Mouse (Mus musculus) cerebellum, adult 11 months (tissue): ENCODE results near the gene Slc15a5.

Source experiments
- DNase-seq: peaks from one replicate; pipeline ENCODE4 v3.0.0; 2022

Gene Slc15a5

DNA sequence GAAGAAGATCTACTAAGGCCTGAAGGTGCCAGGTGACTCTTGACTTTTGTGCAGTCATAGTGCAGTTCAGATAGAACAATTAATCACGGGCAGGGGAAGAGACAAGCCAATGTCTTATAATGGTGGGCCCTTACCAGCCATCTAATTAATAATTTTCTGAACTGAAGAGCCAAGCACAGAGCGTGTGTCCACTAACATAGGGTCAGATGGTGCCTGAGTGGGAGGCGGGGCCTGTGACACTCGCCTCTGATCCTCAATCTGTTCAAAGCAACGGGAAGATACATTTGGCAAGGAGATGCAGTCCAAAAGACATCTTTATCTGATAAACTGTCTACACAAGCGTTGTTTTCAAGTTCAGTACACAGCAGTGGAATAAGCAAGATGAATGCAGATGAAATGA lies 122.1 kb downstream of the Slc15a5 start:
- no peak for DNase-seq

DNA sequence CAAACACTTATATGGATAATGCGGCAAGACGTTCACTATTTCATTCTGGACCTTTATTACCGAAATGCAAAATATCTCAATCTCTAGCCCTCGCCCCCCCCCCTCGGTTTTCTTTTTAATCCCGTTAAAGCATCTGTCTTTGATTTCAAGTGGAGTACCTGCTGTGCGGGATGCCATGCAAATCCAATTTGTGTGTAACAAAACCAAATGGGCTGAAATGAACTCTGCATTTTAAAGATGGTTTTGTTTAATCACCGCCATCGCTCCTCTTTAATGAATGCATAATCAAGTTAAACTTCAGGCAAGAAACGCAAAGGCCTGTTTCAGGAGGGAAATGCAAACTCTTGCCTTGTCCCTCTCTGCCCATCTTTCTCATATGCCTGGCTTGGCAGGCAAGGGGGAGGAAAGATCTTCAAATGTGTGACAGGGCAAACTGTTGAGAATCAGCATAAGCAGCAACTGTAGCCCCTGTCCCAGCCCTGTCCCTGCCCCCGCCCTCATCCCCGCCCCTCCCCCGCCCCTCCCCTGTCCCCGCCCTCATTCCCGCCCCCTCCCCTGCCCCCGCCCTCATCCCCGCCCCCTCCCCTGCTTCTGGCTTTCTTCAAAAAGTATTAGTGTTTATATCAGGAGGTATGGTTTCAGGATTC lies 122.8 kb downstream of the Slc15a5 start:
- DNase-seq: no peak

DNA sequence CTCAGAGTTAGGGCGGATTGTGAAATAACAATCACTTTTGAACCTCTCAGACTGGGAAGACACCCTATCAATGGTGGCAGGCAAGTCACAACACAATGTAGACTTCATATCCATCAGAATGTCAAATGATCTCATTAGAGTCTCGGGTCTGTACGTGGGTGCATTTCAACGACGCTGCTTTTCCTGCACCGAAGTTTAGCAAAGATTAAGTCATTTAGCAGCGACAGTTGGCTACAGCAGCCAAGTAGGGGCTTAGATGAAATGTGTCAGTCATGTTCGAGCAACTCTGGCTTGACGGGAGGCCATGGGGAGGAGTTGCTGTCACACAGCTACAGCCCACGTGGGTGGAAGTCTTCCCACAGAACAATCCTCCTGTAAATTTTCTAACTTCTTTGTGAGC lies 133.2 kb downstream of the Slc15a5 start:
- no peak for DNase-seq

- no peak for DNase-seq
These were observed 139.1 kb downstream of the Slc15a5 start for GRCm38 (mm10) chr6:137940374-137941218.

- no peak for DNase-seq
These were observed 142.2 kb downstream of the Slc15a5 start for GRCm38 (mm10) chr6:137937541-137937940.

DNA sequence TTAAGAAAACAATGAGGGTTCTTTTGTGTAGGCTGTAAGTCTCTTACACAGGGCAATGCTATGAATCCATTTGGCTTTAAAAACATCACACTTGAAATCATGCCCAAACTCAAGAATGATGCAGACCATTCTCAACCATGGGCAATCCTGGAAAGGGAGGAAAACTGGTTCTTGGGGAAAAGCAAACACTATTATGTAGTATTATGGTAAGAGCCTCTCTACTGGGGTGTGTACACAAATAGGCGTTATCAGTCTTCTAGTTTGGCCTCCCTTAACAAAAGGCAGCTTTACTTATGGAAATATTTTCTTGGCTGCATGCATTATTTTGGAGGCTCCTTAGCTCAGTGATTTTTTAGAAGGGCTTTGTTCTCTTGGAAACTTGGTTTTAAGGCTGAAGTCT lies 143.4 kb downstream of the Slc15a5 start:
- no peak for DNase-seq

GRCm38 (mm10) chr6:137935857-137936256 lies 143.9 kb downstream of the Slc15a5 start:
- no peak for DNase-seq

GRCm38 (mm10) chr6:137935341-137935740 lies 144.4 kb downstream of the Slc15a5 start:
- no peak for DNase-seq

DNA sequence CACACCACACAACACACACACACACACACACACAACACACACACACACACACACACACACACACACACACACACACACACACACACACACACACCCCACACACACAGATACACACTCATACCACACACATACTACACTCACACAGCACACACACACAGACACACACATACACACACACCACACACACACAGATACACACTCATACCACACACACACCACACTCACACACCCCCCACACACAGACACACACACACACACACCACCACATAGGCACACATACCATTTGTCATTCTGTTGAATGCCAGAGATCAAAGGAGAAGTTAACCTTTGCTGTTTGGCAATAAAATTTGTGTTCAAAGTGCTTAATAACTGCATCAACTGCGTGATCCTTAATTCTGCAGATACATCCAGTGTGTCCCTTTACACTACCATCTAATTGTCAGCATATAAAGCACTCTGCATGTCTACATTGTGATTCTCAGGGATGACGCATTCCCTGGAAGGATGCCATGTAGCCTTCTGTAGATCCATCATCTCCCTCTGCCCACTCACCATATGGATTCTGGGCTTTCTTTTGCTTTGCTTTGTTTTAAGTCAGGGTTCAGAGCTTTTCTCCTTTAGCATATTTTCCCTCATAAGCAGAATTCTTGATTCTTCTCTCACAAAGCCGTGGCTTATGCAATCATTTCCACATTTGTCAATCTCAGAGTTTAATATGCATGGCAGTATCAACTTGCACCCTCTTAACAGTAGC lies 145.0 kb downstream of the Slc15a5 start:
- DNase-seq: no peak
